Mouse (Mus musculus) heart, postnatal 36 days (tissue): Measurements from ENCODE around the gene C1s1. TPM values are rescaled to one million over a fixed set of nuclear protein-coding genes. Genes with fewer than 3 reads are reported as not detected.
A peak's percentile ranks its signal among the peaks of the same experiment; 100 is the strongest.
"Not testable (repeated sequence)": the region's sequence is repeated elsewhere in the genome, so short reads cannot be mapped to it uniquely, and the experiment has no call there.

ENCODE experiments used
- DNase-seq, 2 experiments: peaks; one replicate each; pipeline ENCODE4 v3.0.0; 2021 to 2022
- intact Hi-C: fragments of 180-260 bp; cut with DNase I; formaldehyde crosslinking; loops from one replicate; pipeline ENCODE4 v1.15.1; 2025
- total RNA-seq, 2 experiments: library from RNA; stranded (reverse); gene quantifications; 2 replicates each; pipeline ENCODE4 v1.2.3; 2021

C1s1 gene
- total RNA-seq, result 10 to 100 TPM; 21.3 to 23.1 TPM

DNA sequence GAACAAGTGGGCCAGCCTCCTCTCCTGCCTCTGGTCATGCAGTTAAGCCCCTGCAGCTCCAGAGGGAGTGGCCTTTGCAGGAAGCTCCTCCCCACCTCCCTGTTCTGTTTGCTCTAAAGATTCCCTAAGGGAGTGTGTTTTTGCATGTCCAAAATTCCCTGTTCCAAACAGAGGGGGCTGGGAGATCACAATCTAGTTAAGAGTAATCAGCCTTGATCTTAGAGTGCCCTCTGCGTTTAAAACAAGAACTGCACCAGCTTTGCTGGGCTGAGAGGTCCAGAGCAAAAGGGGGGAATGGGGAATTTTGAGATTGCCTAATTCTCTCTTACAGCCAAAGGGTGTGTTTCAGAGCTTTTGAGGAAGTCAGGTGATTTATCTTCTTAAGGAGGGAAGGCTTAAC, at the start of gene C1s1:
Gene C1s1, minus strand, starts transcription at position 76 of the 400 bp plus-strand sequence.
- peak; percentile 58 to 65 for DNase-seq
- intact Hi-C loops, result loop anchor here (2.0 kb wide), 1 partner anchor 49 kb away; the partner anchor contains the start of gene C1rl

GRCm38 (mm10) chr6:124588771-124589170, 46.6 kb upstream of the C1s1 start:
- no peak for DNase-seq
- intact Hi-C loops, result no loop called here

DNA sequence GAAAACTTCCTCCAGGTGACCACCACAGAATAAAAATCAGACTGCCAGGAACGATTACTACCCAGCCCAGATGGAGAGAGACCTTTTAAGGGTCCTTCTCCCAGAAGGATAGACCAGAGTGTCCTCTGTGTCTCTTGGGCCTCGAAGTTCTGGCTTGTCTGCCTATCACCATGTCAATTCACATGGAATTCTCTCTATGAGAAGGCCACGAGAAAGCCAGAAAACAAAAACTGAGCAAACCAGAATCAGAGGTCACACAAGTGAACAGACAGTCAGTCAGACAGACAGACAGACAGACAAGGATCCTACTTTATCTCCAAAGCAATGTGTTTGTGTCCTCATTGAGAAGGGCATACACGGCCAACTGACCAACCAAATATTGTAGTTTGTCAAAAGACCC, 44.1 kb upstream of the C1s1 start:
- intact Hi-C loops, result no loop called here
- no peak for DNase-seq

DNA sequence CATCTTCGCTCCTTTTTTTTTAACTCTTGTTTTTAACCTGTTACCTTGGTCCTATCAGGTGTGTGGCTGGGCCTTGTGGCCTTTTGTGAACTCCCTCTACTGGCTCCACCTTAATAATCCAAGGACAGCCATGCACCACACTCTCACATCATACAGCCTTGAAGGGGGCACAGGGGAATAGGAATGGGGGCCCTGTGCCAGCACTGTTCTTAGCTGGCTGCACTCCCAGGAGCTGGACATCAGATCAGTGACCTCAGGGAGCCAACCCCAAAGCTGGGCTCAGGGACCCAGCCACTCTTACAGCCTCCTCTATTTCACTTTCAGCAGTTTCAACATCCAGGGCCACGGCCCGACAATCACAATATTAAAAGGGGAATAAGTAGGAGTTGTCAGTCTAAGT, 43.6 kb upstream of the C1s1 start:
- intact Hi-C loops, result no loop called here
- DNase-seq, result peak; percentile 17 to 28

DNA sequence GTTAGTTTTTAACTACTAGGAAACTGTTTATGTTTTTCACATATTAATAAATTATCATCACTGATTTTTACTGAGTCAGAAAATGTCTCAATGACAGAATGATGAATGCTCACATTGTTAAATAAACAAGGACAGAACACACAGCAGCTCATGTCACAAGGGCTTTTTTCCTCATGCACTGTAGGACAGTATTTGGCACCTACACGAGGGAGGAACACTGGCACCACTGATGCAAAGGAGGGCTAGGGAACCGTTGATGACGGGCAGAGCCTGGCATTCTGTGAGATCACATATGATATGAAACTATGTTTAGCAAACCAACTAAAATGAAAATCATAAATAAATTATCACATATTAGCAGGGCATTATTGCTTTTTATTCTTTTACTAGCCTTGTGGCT, 42.8 kb upstream of the C1s1 start:
- no peak for DNase-seq
- intact Hi-C loops, result no loop called here

GRCm38 (mm10) chr6:124582231-124582630, 40.1 kb upstream of the C1s1 start:
- DNase-seq, result no peak
- intact Hi-C loops, result no loop called here

DNA sequence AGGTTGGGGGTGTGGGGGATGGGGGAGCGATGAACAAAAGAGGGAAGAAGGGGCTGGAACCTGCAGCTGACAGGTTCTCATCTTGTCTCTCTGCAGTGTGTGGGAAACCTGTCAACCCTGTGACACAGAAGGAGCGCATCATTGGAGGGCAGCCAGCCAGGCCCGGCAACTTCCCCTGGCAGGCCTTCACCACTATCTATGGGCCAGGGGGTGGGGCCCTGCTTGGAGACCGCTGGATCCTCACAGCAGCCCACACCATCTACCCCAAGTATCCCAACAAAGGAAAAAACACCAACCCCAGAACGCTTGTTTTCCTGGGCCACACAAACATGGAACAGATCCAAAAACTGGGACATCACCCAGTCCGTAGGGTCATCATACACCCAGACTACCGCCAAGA, 38.0 kb upstream of the C1s1 start:
- intact Hi-C loops, DNase-seq: not testable (repeated sequence)

DNA sequence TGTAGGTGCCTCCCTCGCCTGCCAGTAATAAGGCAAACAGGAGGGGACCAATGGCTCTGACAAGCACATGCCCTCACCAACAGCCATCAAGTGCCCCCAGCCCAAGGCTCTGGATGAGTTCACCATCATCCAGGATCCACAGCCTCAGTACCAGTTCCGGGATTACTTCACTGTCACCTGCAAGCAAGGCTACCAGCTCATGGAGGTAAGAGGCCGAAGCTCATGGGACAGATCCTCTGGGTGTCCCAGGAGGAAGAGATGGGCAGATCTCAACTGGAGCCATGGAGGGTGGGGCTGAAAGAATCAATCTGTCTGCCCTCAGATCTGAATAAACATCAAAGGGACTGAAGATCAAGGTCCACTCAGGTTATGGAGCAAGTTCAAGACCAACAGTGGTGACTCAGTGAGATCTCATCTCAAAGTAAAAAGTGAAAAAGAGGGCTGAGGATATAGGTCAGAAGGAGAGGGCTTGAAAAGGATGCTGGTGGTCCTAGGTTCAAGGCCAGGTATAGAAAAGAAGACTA, 33.1 kb upstream of the C1s1 start:
- intact Hi-C loops, DNase-seq: not testable (repeated sequence)

DNA sequence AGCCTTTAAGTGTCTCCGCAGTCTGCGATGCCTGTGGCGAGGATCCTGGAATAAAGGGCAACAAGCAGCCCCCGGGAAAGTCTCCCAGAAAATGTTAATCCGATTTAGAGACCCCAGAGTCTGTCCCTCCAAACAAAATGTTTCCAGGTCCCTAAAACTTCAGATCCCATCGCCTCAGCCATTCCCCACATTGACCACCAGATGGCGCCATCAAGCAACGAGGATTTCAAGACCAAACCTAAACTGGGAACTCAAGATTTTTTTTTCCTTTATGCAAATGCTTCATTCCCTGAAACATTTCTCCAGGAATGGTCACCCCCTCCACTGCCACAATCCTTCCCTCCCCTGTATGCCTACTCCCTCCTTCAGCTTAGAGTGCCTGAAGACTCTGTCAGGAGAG, 27.9 kb upstream of the C1s1 start, which contains the start of gene C1rb:
Gene C1rb, plus strand, starts transcription at position 269 of the 400 bp plus-strand sequence.
- peak; percentile 63 to 68 for DNase-seq
- intact Hi-C loops, result loop anchor here (1.0 to 5.0 kb wide), 4 partner anchors 53 to 189 kb away; partner anchors contain the start of gene Ptpn6

DNA sequence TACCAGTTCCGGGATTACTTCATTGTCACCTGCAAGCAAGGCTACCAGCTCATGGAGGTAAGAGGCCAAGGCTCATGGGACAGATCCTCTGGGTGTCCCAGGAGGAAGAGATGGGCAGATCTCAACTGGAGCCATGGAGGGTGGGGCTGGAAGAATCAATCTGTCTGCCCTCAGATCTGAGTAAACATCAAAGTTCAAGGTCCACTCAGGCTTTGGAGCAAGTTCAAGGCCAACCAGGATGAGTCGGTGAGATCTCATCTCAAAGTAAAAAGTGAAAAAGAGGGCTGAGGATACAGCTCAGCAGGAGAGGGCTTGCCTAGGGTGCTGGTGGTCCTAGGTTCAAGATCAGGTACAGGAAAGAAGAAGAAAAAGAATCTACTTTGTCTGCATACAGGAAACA, 19.5 kb upstream of the C1s1 start:
- intact Hi-C loops, DNase-seq: not testable (repeated sequence)

DNA sequence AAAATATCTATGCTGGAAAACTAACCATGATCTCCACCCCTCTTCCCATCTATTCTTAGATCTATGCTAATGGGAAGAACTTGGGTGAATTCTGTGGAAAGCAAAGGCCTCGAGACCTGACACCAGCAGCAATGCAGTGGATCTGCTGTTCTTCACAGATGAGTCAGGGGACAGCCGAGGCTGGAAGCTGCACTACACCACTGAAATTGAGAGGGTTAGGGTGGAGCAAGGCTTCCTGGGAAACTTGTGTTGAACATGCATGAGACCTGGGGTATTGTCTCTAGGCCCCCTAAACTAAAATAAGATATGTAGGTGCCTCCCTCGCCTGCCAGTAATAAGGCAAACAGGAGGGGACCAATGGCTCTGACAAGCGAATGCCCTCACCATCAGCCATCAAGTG, 19.0 kb upstream of the C1s1 start:
- intact Hi-C loops, DNase-seq: not testable (repeated sequence)

- intact Hi-C loops, DNase-seq: not testable (repeated sequence)
Observed at GRCm38 (mm10) chr6:124555956-124556355, 13.8 kb upstream of the C1s1 start.

DNA sequence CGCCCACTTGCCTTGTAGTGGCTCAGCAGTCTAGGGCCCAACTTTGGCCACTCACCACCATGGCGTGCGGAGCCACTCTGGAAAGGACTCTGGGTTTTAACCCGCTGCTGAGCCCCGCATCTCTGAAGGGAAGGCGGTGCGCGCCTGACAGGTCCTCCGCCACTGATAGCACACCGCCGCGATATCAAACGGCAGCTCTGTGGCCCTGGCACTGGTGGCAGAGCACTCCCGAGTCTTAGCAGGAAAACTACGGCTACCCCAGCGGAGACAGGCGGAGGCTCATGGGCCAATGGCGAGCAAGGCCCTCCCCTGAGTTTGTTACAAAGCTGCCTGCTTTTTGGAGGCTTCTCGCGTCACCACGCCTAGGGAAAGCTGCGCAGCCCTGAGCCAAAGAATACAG, 10.6 kb upstream of the C1s1 start:
- DNase-seq, result no peak
- intact Hi-C loops, result no loop called here

GRCm38 (mm10) chr6:124549023-124549550, 6.9 kb upstream of the C1s1 start:
- intact Hi-C loops, result no loop called here
- no peak for DNase-seq

- intact Hi-C loops, DNase-seq: not testable (repeated sequence)
Observed at GRCm38 (mm10) chr6:124547979-124548378, 5.8 kb upstream of the C1s1 start.

GRCm38 (mm10) chr6:124545425-124545824, 3.3 kb upstream of the C1s1 start:
- no peak for DNase-seq
- intact Hi-C loops, result loop anchor here (2.0 kb wide), 1 partner anchor 33 kb away; the partner anchor contains the start of gene C1ra

- intact Hi-C loops, result loop anchor here (2.0 kb wide), 1 partner anchor 32 kb away; the partner anchor contains the start of gene C1ra
- DNase-seq, result peak; percentile 6 to 12
Observed at GRCm38 (mm10) chr6:124544466-124544865, 2.3 kb upstream of the C1s1 start.

- DNase-seq, intact Hi-C loops: not testable (repeated sequence)
Observed at GRCm38 (mm10) chr6:124541176-124541575, 983 bp downstream of the C1s1 start.

DNA sequence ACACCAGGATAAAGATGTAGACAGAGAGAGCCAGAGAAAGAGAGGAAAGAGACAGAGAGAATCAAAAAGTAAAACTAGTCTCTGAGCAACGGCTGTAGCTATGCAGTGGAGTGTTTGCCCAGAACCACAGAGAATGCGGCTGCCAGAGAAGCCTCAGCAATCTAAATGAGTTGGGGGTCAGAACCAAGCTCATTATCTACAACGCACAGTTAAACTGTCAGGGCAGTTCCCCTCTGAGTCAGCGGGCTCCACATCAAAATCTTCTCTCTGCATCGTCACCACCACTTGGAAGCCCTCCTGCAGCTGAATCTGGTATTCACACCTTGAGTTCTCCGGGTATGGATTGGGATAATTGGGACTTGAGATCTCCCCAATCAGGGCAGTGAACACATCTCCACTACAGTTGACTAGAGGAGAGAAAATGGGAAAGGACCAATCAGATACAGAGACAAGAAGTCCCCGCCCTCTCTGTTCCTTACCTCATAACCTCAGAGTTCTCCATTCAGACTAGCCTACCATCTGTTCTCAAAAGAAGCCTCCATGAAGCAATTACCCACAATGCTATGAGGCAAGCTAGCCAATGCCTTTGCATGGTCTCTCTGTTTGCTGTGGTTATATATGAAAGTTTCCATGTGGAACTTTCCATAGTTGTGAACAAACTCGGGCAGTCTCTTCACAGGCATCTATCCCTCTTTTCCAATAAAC, 5.9 kb downstream of the C1s1 start:
- DNase-seq, intact Hi-C loops: not testable (repeated sequence)

- DNase-seq, result no peak
- intact Hi-C loops, result no loop called here
Observed at GRCm38 (mm10) chr6:124531077-124531476, 11.1 kb downstream of the C1s1 start.

DNA sequence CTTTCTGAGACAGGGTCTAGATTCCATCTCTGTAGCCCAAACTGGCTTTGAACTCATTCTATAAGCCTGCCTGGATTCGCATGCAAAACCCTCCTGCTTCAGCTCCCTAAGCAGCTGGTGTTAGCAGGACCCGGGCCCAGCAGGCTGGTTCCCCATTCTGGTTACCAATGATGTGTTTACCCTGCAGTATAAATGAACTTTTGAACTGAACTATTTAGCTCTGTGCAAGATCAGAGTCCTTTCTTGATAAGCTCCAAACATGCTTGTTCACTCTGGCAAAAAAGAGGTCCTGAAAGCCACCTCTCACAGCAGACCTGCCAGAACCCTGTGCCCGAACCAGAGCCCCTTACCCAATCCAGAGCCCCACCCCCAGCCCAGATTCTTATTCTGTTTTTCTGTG, 14.3 kb downstream of the C1s1 start:
- no peak for DNase-seq
- intact Hi-C loops, result no loop called here

DNA sequence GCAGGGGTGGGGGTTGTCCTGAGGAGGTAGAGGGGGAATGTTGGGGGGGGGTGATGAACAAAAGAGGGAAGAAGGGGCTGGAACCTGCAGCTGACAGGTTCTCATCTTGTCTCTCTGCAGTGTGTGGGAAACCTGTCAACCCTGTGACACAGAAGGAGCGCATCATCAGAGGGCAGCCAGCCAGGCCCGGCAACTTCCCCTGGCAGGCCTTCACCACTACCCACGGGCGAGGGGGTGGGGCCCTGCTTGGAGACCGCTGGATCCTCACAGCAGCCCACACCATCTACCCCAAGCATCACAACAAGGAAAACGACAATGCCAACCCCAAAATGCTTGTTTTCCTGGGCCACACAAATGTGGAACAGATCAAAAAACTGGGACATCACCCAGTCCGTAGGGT, 20.1 kb downstream of the C1s1 start:
- DNase-seq, intact Hi-C loops: not testable (repeated sequence)
